Mouse (Mus musculus): ENCODE measurements around the gene Ms4a4d. TPM values are rescaled to one million over a fixed set of nuclear protein-coding genes. Genes with fewer than 3 reads are reported as not detected.

The Ms4a4d gene
- polyA plus RNA-seq, 1 experiment = 8.6 TPM

- no peaks in the 10 kb centered on the region for H3K27me3 ChIP-seq (ENCODE audit: control insufficient read depth, insufficient read depth, low read length)
- TF ChIP-seq CTCF (IDR thresholded peaks at IDR 0.05; ENCODE audit: extremely low read depth, insufficient read depth, insufficient read length, insufficient replicate concordance) (no peak), POLR2A (IDR thresholded peaks at IDR 0.05; ENCODE audit: low read depth, low read length) (no peak)
- H3K4me3 ChIP-seq (ENCODE audit: extremely low read depth, insufficient read depth, insufficient read length) = no peak within 1 kb of the TSS
- DNase-seq (ENCODE audit: low read depth in 1 of 2, low spot score in 2 of 2) = no peak
- H3K27ac ChIP-seq (ENCODE audit: insufficient read depth, low read length) = no peak within 1 kb of the TSS
- WGBS = 62% methylated on average over 2 of the region's 2 CpGs
- H3K36me3 ChIP-seq (ENCODE audit: control insufficient read depth, insufficient read depth, low read length) = no peaks in the 10 kb centered on the region
- peaks cover 3% of the 10 kb centered on the region; the same call in 1 of the 2 replicates for H3K4me1 ChIP-seq (ENCODE audit: control insufficient read depth, insufficient read depth, insufficient read length)
Observed at GRCm38 (mm10) chr19:11604603-11605002, 68.0 kb downstream of the Ms4a4d start, which contains the start of gene Ms4a6d. Gene Ms4a6d, minus strand, starts transcription at chr19:11604849.

Other genes starting within 250 kb of the Ms4a4d start
- 0.15 and 0.48 TPM in 2 replicates for gene Ms4a14, start 222.3 kb upstream of the Ms4a4d start, polyA plus RNA-seq (2012; rRNA removed)
- 2.1 and 7.5 TPM in 2 replicates for gene Ms4a7, start 200.7 kb upstream of the Ms4a4d start, polyA plus RNA-seq (2012; rRNA removed)
- gene Ms4a4a, start 161.3 kb upstream of the Ms4a4d start, polyA plus RNA-seq (2012; rRNA removed) = 0.45 and 0.83 TPM in 2 replicates
- 8.5 and 9.4 TPM in 2 replicates for gene Ms4a4c, start 132.0 kb upstream of the Ms4a4d start, polyA plus RNA-seq (2012; rRNA removed)
- gene Ms4a4b, start 93.2 kb upstream of the Ms4a4d start, polyA plus RNA-seq (2012; rRNA removed) = 44.9 and 62.0 TPM in 2 replicates
- gene Ms4a6c, start 67.4 kb upstream of the Ms4a4d start, polyA plus RNA-seq (2012; rRNA removed) = 8.9 and 12.2 TPM in 2 replicates
- 35.9 and 38.1 TPM in 2 replicates for gene Gm8369, start 50.9 kb upstream of the Ms4a4d start, polyA plus RNA-seq (2012; rRNA removed)
- gene Ms4a6b, start 20.3 kb upstream of the Ms4a4d start, polyA plus RNA-seq (2012; rRNA removed) = 27.9 and 34.8 TPM in 2 replicates
- gene Ms4a6d, start 68.0 kb downstream of the Ms4a4d start, polyA plus RNA-seq (2012; rRNA removed) = 2.1 and 3.9 TPM in 2 replicates
- gene Ms4a2, start 86.9 kb downstream of the Ms4a4d start, polyA plus RNA-seq (2012; rRNA removed) = 0.12 and 0.14 TPM in 2 replicates
- gene Ms4a3, start 104.0 kb downstream of the Ms4a4d start, polyA plus RNA-seq (2012; rRNA removed) = 1.2 and 1.7 TPM in 2 replicates
- not detected in 2 replicates for gene Oosp2, start 123.8 kb downstream of the Ms4a4d start, polyA plus RNA-seq (2012; rRNA removed)
- 2.2 and 2.5 TPM in 2 replicates for gene Oosp1, start 154.3 kb downstream of the Ms4a4d start, polyA plus RNA-seq (2012; rRNA removed)
- not detected in 2 replicates for gene Oosp3, start 160.3 kb downstream of the Ms4a4d start, polyA plus RNA-seq (2012; rRNA removed)
- not detected in 2 replicates for gene Gif, start 210.8 kb downstream of the Ms4a4d start, polyA plus RNA-seq (2012; rRNA removed)
- gene Mrpl16, start 233.6 kb downstream of the Ms4a4d start, polyA plus RNA-seq (2012; rRNA removed) = 4.1 and 5.4 TPM in 2 replicates